Mouse (Mus musculus) embryonic facial prominence, embryonic 11.5 days (tissue): ENCODE results near the gene Lrrc20. TPM values are rescaled to one million over a fixed set of nuclear protein-coding genes. Genes with fewer than 3 reads are reported as not detected.

Experiments used
- ATAC-seq: fragments of 200-750 bp; cut with Nextera tagmentation; replicated peaks from 2 replicates; pipeline ENCODE4 v1.8.0; 2017; ENCODE audit warnings: low read depth; ENCODE audit not compliant: insufficient number of reproducible peaks, low FRiP score, low TSS enrichment
- DNase-seq: peaks from one replicate; pipeline ENCODE4 v3.0.0-alpha.2; 2015; ENCODE audit warnings: low spot score
- H3K27ac ChIP-seq: fragments of 300-500 bp; sonication (generic); replicated peaks from 2 replicates; pipeline ENCODE4 v1.5.1; 2014; ENCODE audit warnings: mild to moderate bottlenecking, low read depth, low read length, control low read depth
- H3K27me3 ChIP-seq: fragments of 300-500 bp; sonication (generic); 2 replicates; pipeline ENCODE4 v1.6.1; 2014; ENCODE audit warnings: mild to moderate bottlenecking, low read length, moderate library complexity, mixed read lengths; ENCODE audit not compliant: control insufficient read depth, insufficient read depth
- H3K36me3 ChIP-seq: fragments of 300-500 bp; sonication (generic); replicated peaks from 2 replicates; pipeline ENCODE4 v1.6.1; 2014; ENCODE audit warnings: low read depth, mild to moderate bottlenecking, low read length, moderate library complexity, mixed read lengths; ENCODE audit not compliant: control insufficient read depth, insufficient read depth
- H3K4me1 ChIP-seq: fragments of 300-500 bp; sonication (generic); 2 replicates; pipeline ENCODE4 v1.6.1; 2014; ENCODE audit warnings: low read length, mixed read lengths; ENCODE audit not compliant: control insufficient read depth, insufficient read depth
- H3K4me2 ChIP-seq: fragments of 300-500 bp; sonication (generic); 2 replicates; pipeline ENCODE4 v1.6.1; 2014; ENCODE audit warnings: low read depth, mild to moderate bottlenecking, control low read depth, low read length, moderate library complexity
- H3K4me3 ChIP-seq: fragments of 300-500 bp; sonication (generic); 2 replicates; pipeline ENCODE4 v1.5.1; 2014; ENCODE audit warnings: low read depth, low read length, control low read depth
- H3K9ac ChIP-seq: fragments of 300-500 bp; sonication (generic); replicated peaks from 2 replicates; pipeline ENCODE4 v1.6.1; 2014; ENCODE audit warnings: mild to moderate bottlenecking, control low read depth, low read length
- H3K9me3 ChIP-seq: fragments of 300-500 bp; sonication (generic); replicated peaks from 2 replicates; pipeline ENCODE4 v1.6.1; 2016; ENCODE audit warnings: mild to moderate bottlenecking, low read length, inconsistent platforms, mixed read lengths; ENCODE audit not compliant: control insufficient read depth
- WGBS: fragments of 180-500 bp; shearing (Covaris S2); extraction: QIAGEN DNeasy Blood & Tissue Kit; methylation state at CpG from one replicate; pipeline ENCODE4 v1.1.7; 2014; 5-methylcytosine and 5-hydroxymethylcytosine counted together
- polyA plus RNA-seq: library from polyadenylated mRNA; unstranded; fragments of >200 nt; fragmentation: Nextera tagmentation; extraction: Ambion mirVana; gene quantifications from 2 replicates; pipeline ENCODE4 v1.2.1, GENCODE M21; 2014

Lrrc20 gene
- polyA plus RNA-seq, 1 experiment from 2014 or later: 11.1 TPM

DNA sequence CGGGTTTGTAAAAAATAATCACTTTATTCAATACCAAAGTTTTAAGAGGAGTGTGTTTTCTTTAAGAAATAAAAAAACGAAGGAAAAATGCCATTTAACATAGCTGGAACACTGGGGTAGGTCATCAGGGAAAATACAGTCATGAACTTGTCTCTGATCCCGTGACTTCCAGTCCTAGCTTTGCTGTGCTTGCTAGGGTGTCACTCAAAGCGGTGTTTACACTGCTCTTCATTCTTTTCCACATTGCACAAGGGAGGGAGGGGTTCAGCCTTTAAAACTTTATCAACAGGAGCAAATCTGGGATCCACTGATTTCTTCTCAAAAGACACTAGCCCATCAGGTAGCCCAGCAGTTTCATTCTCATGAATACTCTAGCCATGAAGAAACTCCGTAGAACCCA, 34.3 kb downstream of the Lrrc20 start:
- Histone ChIP-seq H3K4me2 (no peak overlapping the region), H3K36me3 (no peaks in the 10 kb centered on the region), H3K4me1 (no peaks in the 10 kb centered on the region), H3K9ac (no peak overlapping the region), H3K4me3 (no peak overlapping the region), H3K27ac (no peak overlapping the region), H3K9me3 (no peaks in the 10 kb centered on the region), H3K27me3 (no peaks in the 10 kb centered on the region)
- DNase-seq (no peak), ATAC-seq (no peak)
- WGBS: 81% methylated on average over 5 of the region's 5 CpGs

DNA sequence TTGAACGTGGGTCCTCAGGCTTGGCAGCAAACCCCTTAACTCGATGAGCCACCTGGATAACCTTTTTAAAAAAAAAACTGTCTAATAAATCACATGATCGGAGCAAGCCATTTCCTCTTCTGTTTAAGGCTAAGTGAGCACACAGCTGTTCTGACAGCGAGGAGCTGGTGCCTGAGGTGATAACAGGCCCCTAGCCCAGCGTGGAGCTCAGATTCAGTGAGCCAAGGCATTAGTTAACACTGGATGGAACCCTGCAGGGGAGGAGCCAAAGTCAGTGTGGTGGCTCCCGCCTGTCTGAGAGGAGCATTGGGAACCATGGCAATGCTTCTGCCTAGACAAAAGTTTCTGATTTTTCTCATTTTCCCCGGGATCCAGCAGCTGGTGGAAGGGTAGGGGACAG, 35.2 kb downstream of the Lrrc20 start:
- Histone ChIP-seq H3K4me2 (no peak overlapping the region), H3K27me3 (no peaks in the 10 kb centered on the region), H3K4me3 (no peak overlapping the region), H3K4me1 (no peaks in the 10 kb centered on the region), H3K9ac (no peak overlapping the region), H3K36me3 (no peaks in the 10 kb centered on the region), H3K27ac (no peak overlapping the region), H3K9me3 (no peaks in the 10 kb centered on the region)
- 37% methylated on average over 7 of the region's 7 CpGs for WGBS
- peak; percentile 40 for DNase-seq
- no peak; the same call in 1 of the 2 replicates for ATAC-seq

DNA sequence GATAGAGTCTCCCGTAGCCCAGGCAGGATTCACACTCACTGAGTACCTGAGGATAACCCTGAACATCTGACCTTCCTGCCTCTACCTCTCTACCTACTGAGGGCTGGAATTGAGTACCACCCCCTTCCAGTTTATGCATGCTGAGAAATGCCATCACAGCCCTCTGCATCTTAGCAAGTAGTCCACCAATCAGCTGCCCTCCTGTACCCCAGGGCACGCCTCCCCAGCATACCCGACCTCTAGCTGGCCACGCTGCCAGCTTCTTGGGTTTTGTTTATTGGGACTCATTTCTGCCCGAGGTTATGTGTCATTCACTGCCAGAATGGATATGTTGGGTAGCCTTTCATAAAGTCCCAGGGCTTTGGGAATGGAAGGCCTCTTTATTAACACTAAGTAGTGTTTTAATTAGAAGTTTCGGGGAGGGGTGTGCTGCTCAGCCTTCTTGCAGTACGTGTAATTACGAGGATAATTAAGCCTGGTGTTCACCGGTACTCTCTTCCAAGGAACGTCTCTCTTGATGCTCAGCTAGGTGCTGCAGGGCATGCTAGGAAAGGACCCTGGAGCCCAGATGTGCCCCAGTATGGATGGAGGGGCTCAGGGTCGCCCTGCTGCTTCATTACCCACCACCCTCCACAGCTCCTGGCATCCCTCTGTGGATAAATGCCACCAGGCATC, 36.8 kb downstream of the Lrrc20 start:
- WGBS: 53% methylated on average over 11 of the region's 11 CpGs
- DNase-seq: no peak
- Histone ChIP-seq H3K9ac (no peak overlapping the region), H3K36me3 (no peaks in the 10 kb centered on the region), H3K27ac (no peak overlapping the region), H3K4me2 (no peak overlapping the region), H3K4me3 (no peak overlapping the region), H3K9me3 (no peaks in the 10 kb centered on the region), H3K4me1 (no peaks in the 10 kb centered on the region), H3K27me3 (no peaks in the 10 kb centered on the region)
- ATAC-seq: no peak

DNA sequence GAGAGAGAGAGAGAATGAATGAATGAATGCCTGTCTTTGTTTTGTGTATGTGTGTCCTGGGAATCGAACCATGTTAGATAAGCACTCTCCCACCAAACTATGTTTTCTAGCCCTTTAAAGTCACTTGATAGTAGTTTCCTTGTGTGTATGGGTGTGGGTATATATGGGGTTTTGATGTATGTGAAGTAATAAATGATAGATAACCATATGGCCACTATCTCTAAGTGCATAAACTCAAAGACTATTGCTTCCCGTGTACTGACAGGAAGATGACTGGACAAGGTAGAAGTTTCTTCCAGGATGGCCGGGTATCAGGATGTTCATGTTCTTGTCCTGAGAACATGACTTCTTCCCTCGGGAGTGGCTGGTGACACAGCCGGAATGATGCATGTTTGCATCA, 41.3 kb downstream of the Lrrc20 start:
- H3K9ac ChIP-seq: no peak overlapping the region
- WGBS: 84% methylated on average over 5 of the region's 5 CpGs
- no peaks in the 10 kb centered on the region for H3K27me3 ChIP-seq
- H3K9me3 ChIP-seq: no peaks in the 10 kb centered on the region
- no peak overlapping the region for H3K4me2 ChIP-seq
- no peak overlapping the region for H3K27ac ChIP-seq
- DNase-seq (no peak), ATAC-seq (no peak)
- H3K36me3 ChIP-seq: no peaks in the 10 kb centered on the region
- H3K4me3 ChIP-seq: no peak overlapping the region
- H3K4me1 ChIP-seq: no peaks in the 10 kb centered on the region

DNA sequence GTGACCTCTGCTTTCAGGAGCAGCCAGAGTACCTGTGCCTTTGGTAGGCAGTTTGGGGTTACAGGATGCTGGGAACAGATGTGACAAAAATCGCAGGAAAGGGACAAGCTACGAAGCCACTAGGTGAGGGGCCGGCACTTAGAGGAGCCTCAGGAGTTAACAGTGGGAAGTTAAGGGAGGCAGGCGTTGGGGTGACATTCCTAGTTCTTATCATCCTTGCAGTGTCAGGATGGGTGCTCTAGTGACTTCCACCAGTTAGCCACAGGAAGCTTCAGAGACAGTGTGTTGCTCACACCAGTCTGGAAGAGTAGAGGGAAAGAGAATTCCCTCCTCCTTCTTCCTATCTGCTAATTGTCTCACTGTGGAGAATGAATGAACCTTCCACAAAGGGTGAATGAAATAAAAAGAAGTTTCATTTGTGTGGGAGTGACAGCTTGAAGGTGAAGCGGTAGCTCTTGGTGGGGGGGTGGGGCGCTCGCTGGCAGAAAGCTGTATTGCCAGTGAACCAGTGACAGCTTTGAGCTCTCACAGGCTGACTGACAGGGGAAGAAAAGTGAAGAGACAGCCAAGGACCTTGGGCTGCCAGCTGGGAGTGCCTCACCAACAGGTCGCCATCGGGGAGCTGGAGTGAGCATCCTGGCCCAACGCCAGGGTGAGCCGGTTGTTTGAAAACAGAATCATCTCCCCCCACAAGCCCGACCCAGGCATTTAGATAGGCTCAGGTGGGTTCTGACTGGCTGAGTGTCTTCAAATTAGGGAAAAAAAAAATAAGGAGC, 41.9 kb downstream of the Lrrc20 start:
- DNase-seq (no peak), ATAC-seq (no peak)
- no peak overlapping the region for H3K27ac ChIP-seq
- H3K4me1 ChIP-seq: no peaks in the 10 kb centered on the region
- no peaks in the 10 kb centered on the region for H3K36me3 ChIP-seq
- H3K9me3 ChIP-seq: no peaks in the 10 kb centered on the region
- H3K4me2 ChIP-seq: no peak overlapping the region
- 59% methylated on average over 12 of the region's 12 CpGs for WGBS
- H3K9ac ChIP-seq: no peak overlapping the region
- H3K4me3 ChIP-seq: no peak overlapping the region
- no peaks in the 10 kb centered on the region for H3K27me3 ChIP-seq

DNA sequence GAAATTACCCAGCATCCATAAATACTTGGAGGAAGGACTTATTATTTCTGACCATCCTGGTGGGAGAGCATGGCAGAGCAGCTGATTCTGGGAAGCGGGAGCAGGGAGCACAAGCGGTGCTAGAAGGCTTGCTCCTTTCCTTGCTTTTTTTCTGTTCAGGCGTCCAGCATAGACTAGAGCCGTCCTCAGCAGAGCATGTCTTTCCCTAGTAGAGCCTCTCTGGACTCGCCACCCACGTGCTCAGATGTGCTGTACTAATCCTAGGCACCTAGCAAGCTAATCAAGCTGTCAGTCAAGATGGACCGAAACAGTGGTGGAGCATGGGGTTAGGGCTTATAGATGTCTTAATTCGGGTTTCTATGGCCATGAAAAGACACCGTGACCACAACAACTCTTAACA, 42.7 kb downstream of the Lrrc20 start:
- Histone ChIP-seq H3K9ac (no peak overlapping the region), H3K36me3 (no peaks in the 10 kb centered on the region), H3K4me3 (no peak overlapping the region), H3K9me3 (no peaks in the 10 kb centered on the region), H3K4me1 (no peaks in the 10 kb centered on the region), H3K27me3 (no peaks in the 10 kb centered on the region), H3K27ac (no peak overlapping the region), H3K4me2 (no peak overlapping the region)
- WGBS: 86% methylated on average over 9 of the region's 9 CpGs
- DNase-seq (no peak), ATAC-seq (no peak)

DNA sequence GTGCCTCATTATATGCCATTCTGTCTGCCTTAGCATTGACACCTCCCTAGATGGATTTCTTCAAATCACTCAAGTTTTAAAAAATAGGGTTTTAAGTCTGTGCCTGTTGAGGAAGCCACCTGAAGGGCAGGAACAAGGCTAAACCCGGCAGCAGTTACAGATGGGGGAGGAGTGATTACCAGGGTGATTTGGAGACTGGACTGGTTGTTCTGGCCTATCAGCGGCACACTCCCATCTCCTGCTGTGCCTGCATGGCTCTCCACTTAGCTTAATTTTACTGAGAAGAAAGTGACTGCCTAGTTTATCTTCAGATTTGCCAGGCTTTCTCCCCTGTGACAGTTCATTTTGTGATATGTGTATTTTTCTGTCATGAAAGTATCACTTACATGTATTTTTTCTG, 43.9 kb downstream of the Lrrc20 start:
- WGBS: 56% methylated on average over 2 of the region's 2 CpGs

DNA sequence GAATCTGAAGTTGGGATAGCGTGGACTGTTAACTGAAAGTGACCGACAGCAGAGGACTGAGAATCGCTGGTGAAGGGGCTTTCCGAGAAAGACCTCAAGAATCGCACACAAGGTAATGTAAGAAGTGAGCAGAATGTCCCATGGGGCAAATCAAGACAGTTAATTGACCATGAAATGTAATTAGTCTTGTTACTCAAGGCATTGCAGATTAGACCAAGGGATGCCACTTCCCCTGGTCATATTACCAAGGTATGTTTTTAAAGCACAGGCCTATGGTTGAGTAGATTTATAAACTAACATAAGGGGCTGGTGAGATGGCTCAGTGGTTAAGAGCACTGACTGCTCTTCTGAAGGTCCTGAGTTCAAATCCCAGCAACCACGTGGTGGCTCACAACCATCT, 45.1 kb downstream of the Lrrc20 start:
- Histone ChIP-seq H3K4me2 (no peak overlapping the region), H3K27ac (no peak overlapping the region), H3K36me3 (no peaks in the 10 kb centered on the region), H3K9ac (no peak overlapping the region), H3K27me3 (no peaks in the 10 kb centered on the region), H3K9me3 (no peaks in the 10 kb centered on the region), H3K4me3 (no peak overlapping the region), H3K4me1 (no peaks in the 10 kb centered on the region)
- WGBS: 66% methylated on average over 6 of the region's 6 CpGs
- no peak for ATAC-seq
- peak; percentile 56 for DNase-seq

More for the DNA sequence above, 43.9 kb downstream of the Lrrc20 start:
- DNase-seq (no peak), ATAC-seq (no peak)
- Histone ChIP-seq H3K4me1 (no peaks in the 10 kb centered on the region), H3K27ac (no peak overlapping the region), H3K4me3 (no peak overlapping the region), H3K9ac (no peak overlapping the region), H3K27me3 (no peaks in the 10 kb centered on the region), H3K36me3 (no peaks in the 10 kb centered on the region), H3K4me2 (no peak overlapping the region), H3K9me3 (no peaks in the 10 kb centered on the region)
